Mouse (Mus musculus) G1E (cell line): ENCODE results near the gene Rap1gds1.

Experiments used
- CTCF ChIP-seq: IDR thresholded peaks from 2 replicates; pipeline ENCODE4 v1.5.1; 2012; ENCODE audit warnings: low read depth, low read length, inconsistent platforms, mixed read lengths
- GATA1 ChIP-seq: IDR thresholded peaks from 2 replicates; pipeline ENCODE4 v1.6.1; 2012; ENCODE audit warnings: borderline replicate concordance, low read length, inconsistent platforms, mixed read lengths
- GATA2 ChIP-seq: IDR thresholded peaks from 2 replicates; pipeline ENCODE4 v1.6.1; 2012; ENCODE audit warnings: low read depth, low read length, inconsistent platforms, borderline replicate concordance
- POLR2AphosphoS5 ChIP-seq: IDR thresholded peaks from 2 replicates; pipeline ENCODE4 v1.6.1; 2012; ENCODE audit warnings: low read depth, low read length, inconsistent platforms; ENCODE audit not compliant: insufficient replicate concordance
- TAL1 ChIP-seq: conservative IDR thresholded peaks from 2 replicates; pipeline ENCODE4 v1.6.1; 2012; ENCODE audit warnings: low read depth, low read length, inconsistent platforms, mixed read lengths

GRCm38 (mm10) chr3:138918241-138918640 is 156.8 kb downstream of the Rap1gds1 start:
- no peak for TF ChIP-seq CTCF
- TF ChIP-seq TAL1 = no peak
- no peak for TF ChIP-seq POLR2AphosphoS5
- TF ChIP-seq GATA1 = no peak
- TF ChIP-seq GATA2 = no peak
